Mouse (Mus musculus) liver, embryonic 13.5 days (tissue): ENCODE measurements at regions not wholly inside any gene's neighbourhood (a gene's known extent, or its start where the extent isn't known, plus 50 kb on each side); places are given as distances from the start of the nearest gene placed in this dataset.
A peak's percentile ranks its signal among the peaks of the same experiment; 100 is the strongest.

ENCODE experiments used
- ATAC-seq: fragments of 200-750 bp; cut with Nextera tagmentation; 2 replicates; pipeline ENCODE4 v1.8.0; 2017; ENCODE audit warnings: low read depth, mild to moderate bottlenecking, moderate number of reproducible peaks, moderate library complexity
- DNase-seq: peaks from one replicate; pipeline ENCODE4 v3.0.0; 2022
- H3K27ac ChIP-seq: fragments of 300-500 bp; sonication (generic); 2 replicates; pipeline ENCODE4 v1.5.1; 2015; ENCODE audit warnings: moderate library complexity, mild to moderate bottlenecking, inconsistent platforms
- H3K27me3 ChIP-seq: fragments of 300-500 bp; sonication (generic); 2 replicates; pipeline ENCODE4 v1.6.1; 2015; ENCODE audit warnings: mild to moderate bottlenecking, inconsistent platforms
- H3K36me3 ChIP-seq: fragments of 300-500 bp; sonication (generic); 2 replicates; pipeline ENCODE4 v1.6.1; 2015; ENCODE audit warnings: mild to moderate bottlenecking, inconsistent platforms
- H3K4me1 ChIP-seq: fragments of 300-500 bp; sonication (generic); replicated peaks from 2 replicates; pipeline ENCODE4 v1.6.1; 2015; ENCODE audit warnings: inconsistent platforms
- H3K4me2 ChIP-seq: fragments of 300-500 bp; sonication (generic); 2 replicates; pipeline ENCODE4 v1.6.1; 2015; ENCODE audit warnings: inconsistent platforms, mild to moderate bottlenecking, moderate library complexity
- H3K4me3 ChIP-seq: fragments of 300-500 bp; sonication (generic); replicated peaks from 2 replicates; pipeline ENCODE4 v1.5.1; 2015; ENCODE audit warnings: mild to moderate bottlenecking, inconsistent platforms
- H3K9ac ChIP-seq: fragments of 300-500 bp; sonication (generic); 2 replicates; pipeline ENCODE4 v1.6.1; 2015; ENCODE audit warnings: mild to moderate bottlenecking, inconsistent platforms
- H3K9me3 ChIP-seq: fragments of 300-500 bp; sonication (generic); replicated peaks from 2 replicates; pipeline ENCODE4 v1.6.1; 2016; ENCODE audit warnings: inconsistent platforms
- WGBS: fragments of 180-500 bp; shearing (Covaris S2); methylation state at CpG from one replicate; pipeline ENCODE4 v1.1.7; 2015; ENCODE audit not compliant: insufficient replicate concordance; 5-methylcytosine and 5-hydroxymethylcytosine counted together

- DNase-seq: no peak
- Histone ChIP-seq H3K27me3 (no peaks in the 10 kb centered on the region), H3K4me3 (no peak overlapping the region), H3K4me2 (0 out of 2 replicates have a peak overlapping the region, but pooled peaks have one; percentile 17), H3K36me3 (no peaks in the 10 kb centered on the region), H3K27ac (no peak overlapping the region), H3K4me1 (peaks cover 13% of the 10 kb centered on the region), H3K9ac (no peak overlapping the region), H3K9me3 (no peaks in the 10 kb centered on the region)
- no peak for ATAC-seq
- WGBS: 45% methylated on average over 8 of the region's 8 CpGs
Observed at GRCm38 (mm10) chr3:115766153-115766552, 51.3 kb upstream of the S1pr1 start.

- WGBS: 81% methylated on average over 1 of the region's 1 CpGs
- no peak for DNase-seq
- no peak overlapping the region for H3K27ac ChIP-seq
- no peaks in the 10 kb centered on the region for H3K27me3 ChIP-seq
- H3K4me1 ChIP-seq: peaks cover 7% of the 10 kb centered on the region
- no peaks in the 10 kb centered on the region for H3K36me3 ChIP-seq
- H3K4me2 ChIP-seq: no peak overlapping the region
- H3K9me3 ChIP-seq: no peaks in the 10 kb centered on the region
- ATAC-seq: no peak
- H3K9ac ChIP-seq: no peak overlapping the region
- H3K4me3 ChIP-seq: no peak overlapping the region
Observed at GRCm38 (mm10) chr3:115768290-115768689, 53.4 kb upstream of the S1pr1 start.

- DNase-seq: no peak
Observed at GRCm38 (mm10) chr3:115768761-115769530, 54.1 kb upstream of the S1pr1 start.

GRCm38 (mm10) chr3:115772676-115773075 lies 57.8 kb upstream of the S1pr1 start:
- WGBS: 64% methylated on average over 5 of the region's 5 CpGs
- H3K27me3 ChIP-seq: no peaks in the 10 kb centered on the region
- H3K4me2 ChIP-seq: no peak overlapping the region
- H3K9ac ChIP-seq: no peak overlapping the region
- no peak for ATAC-seq
- no peak overlapping the region for H3K27ac ChIP-seq
- H3K36me3 ChIP-seq: no peaks in the 10 kb centered on the region
- no peaks in the 10 kb centered on the region for H3K9me3 ChIP-seq
- DNase-seq: no peak
- H3K4me1 ChIP-seq: no peaks in the 10 kb centered on the region
- H3K4me3 ChIP-seq: no peak overlapping the region

More at GRCm38 (mm10) chr3:115768761-115769530, 54.1 kb upstream of the S1pr1 start:
- H3K4me3 ChIP-seq: no peak overlapping the region
- no peaks in the 10 kb centered on the region for H3K36me3 ChIP-seq
- H3K4me2 ChIP-seq: no peak overlapping the region
- ATAC-seq: peak; percentile 50; the same call in 1 of the 2 replicates
- H3K9me3 ChIP-seq: no peaks in the 10 kb centered on the region
- 0 out of 2 replicates have a peak, but pooled peaks cover 5% of the 10 kb centered on the region for H3K4me1 ChIP-seq
- 41% methylated on average over 19 of the region's 19 CpGs for WGBS
- H3K9ac ChIP-seq: no peak overlapping the region
- H3K27me3 ChIP-seq: no peaks in the 10 kb centered on the region
- no peak overlapping the region for H3K27ac ChIP-seq

- no peak overlapping the region for H3K9ac ChIP-seq
- no peaks in the 10 kb centered on the region for H3K9me3 ChIP-seq
- H3K4me3 ChIP-seq: no peak overlapping the region
- DNase-seq (no peak), ATAC-seq (no peak)
- no peaks in the 10 kb centered on the region for H3K4me1 ChIP-seq
- H3K4me2 ChIP-seq: no peak overlapping the region
- H3K27me3 ChIP-seq: no peaks in the 10 kb centered on the region
- H3K36me3 ChIP-seq: no peaks in the 10 kb centered on the region
- H3K27ac ChIP-seq: no peak overlapping the region
- WGBS: 50% methylated on average over 8 of the region's 8 CpGs
Observed at GRCm38 (mm10) chr3:115774321-115774720, 59.4 kb upstream of the S1pr1 start.

GRCm38 (mm10) chr3:115774723-115775122 lies 59.9 kb upstream of the S1pr1 start:
- Histone ChIP-seq H3K27ac (no peak overlapping the region), H3K27me3 (no peaks in the 10 kb centered on the region), H3K36me3 (no peaks in the 10 kb centered on the region), H3K9me3 (no peaks in the 10 kb centered on the region), H3K4me1 (no peaks in the 10 kb centered on the region), H3K4me2 (no peak overlapping the region), H3K9ac (no peak overlapping the region), H3K4me3 (no peak overlapping the region)
- 54% methylated on average over 4 of the region's 4 CpGs for WGBS
- no peak for ATAC-seq
- no peak for DNase-seq

GRCm38 (mm10) chr3:115779144-115779890 lies 64.4 kb upstream of the S1pr1 start:
- DNase-seq (no peak), ATAC-seq (no peak)
- H3K4me1 ChIP-seq: no peaks in the 10 kb centered on the region
- WGBS: 70% methylated on average over 10 of the region's 10 CpGs
- no peaks in the 10 kb centered on the region for H3K9me3 ChIP-seq
- H3K4me3 ChIP-seq: no peak overlapping the region
- no peaks in the 10 kb centered on the region for H3K27me3 ChIP-seq
- no peaks in the 10 kb centered on the region for H3K36me3 ChIP-seq
- no peak overlapping the region for H3K27ac ChIP-seq
- H3K9ac ChIP-seq: no peak overlapping the region
- H3K4me2 ChIP-seq: no peak overlapping the region

GRCm38 (mm10) chr3:115779906-115780305 lies 65.0 kb upstream of the S1pr1 start:
- DNase-seq (no peak), ATAC-seq (no peak)
- no peaks in the 10 kb centered on the region for H3K36me3 ChIP-seq
- H3K4me1 ChIP-seq: no peaks in the 10 kb centered on the region
- H3K4me3 ChIP-seq: no peak overlapping the region
- no peaks in the 10 kb centered on the region for H3K27me3 ChIP-seq
- no peaks in the 10 kb centered on the region for H3K9me3 ChIP-seq
- 72% methylated on average over 5 of the region's 5 CpGs for WGBS
- H3K4me2 ChIP-seq: no peak overlapping the region
- H3K9ac ChIP-seq: no peak overlapping the region
- no peak overlapping the region for H3K27ac ChIP-seq

- Histone ChIP-seq H3K4me2 (no peak overlapping the region), H3K9me3 (no peaks in the 10 kb centered on the region), H3K4me1 (no peaks in the 10 kb centered on the region), H3K27ac (no peak overlapping the region), H3K36me3 (no peaks in the 10 kb centered on the region), H3K9ac (no peak overlapping the region), H3K4me3 (no peak overlapping the region), H3K27me3 (no peaks in the 10 kb centered on the region)
- no peak for DNase-seq
- no peak for ATAC-seq
Observed at GRCm38 (mm10) chr3:115782726-115783125, 67.9 kb upstream of the S1pr1 start.

GRCm38 (mm10) chr3:115787360-115787759 lies 72.5 kb upstream of the S1pr1 start:
- no peaks in the 10 kb centered on the region for H3K9me3 ChIP-seq
- no peak overlapping the region for H3K27ac ChIP-seq
- no peak overlapping the region for H3K4me3 ChIP-seq
- no peak overlapping the region for H3K4me2 ChIP-seq
- 0 out of 2 replicates have a peak, but pooled peaks cover 7% of the 10 kb centered on the region for H3K4me1 ChIP-seq
- 77% methylated on average over 1 of the region's 1 CpGs for WGBS
- H3K27me3 ChIP-seq: no peaks in the 10 kb centered on the region
- no peak for DNase-seq
- no peaks in the 10 kb centered on the region for H3K36me3 ChIP-seq
- ATAC-seq: no peak
- no peak overlapping the region for H3K9ac ChIP-seq

- no peak for ATAC-seq
Observed at GRCm38 (mm10) chr3:115788525-115788924, 73.7 kb upstream of the S1pr1 start.

More at GRCm38 (mm10) chr3:115788525-115788924, 73.7 kb upstream of the S1pr1 start:
- DNase-seq: no peak
- Histone ChIP-seq H3K27ac (no peak overlapping the region), H3K4me2 (no peak overlapping the region), H3K27me3 (no peaks in the 10 kb centered on the region), H3K4me3 (no peak overlapping the region), H3K9ac (no peak overlapping the region), H3K4me1 (peaks cover 17% of the 10 kb centered on the region), H3K36me3 (no peaks in the 10 kb centered on the region), H3K9me3 (no peaks in the 10 kb centered on the region)
- 56% methylated on average over 3 of the region's 3 CpGs for whole genome bisulfite sequencing
